Mouse (Mus musculus) liver, embryonic 14.5 days (tissue): ENCODE measurements around the gene Scn8a. TPM values are rescaled to one million over a fixed set of nuclear protein-coding genes. Genes with fewer than 3 reads are reported as not detected.

Source experiments
- ATAC-seq: fragments of 200-750 bp; cut with Nextera tagmentation; 2 replicates; pipeline ENCODE4 v1.8.0; 2017; ENCODE audit warnings: moderate number of reproducible peaks, mild to moderate bottlenecking, moderate library complexity; ENCODE audit not compliant: insufficient read depth
- DNase-seq, 3 experiments: peaks; one replicate each; pipeline ENCODE4 v3.0.0-alpha.2; 2012 to 2013; ENCODE audit warnings: low read depth in 3 of 3, low spot score in 3 of 3
- H3K27ac ChIP-seq: fragments of 300-500 bp; sonication (generic); 2 replicates; pipeline ENCODE4 v1.5.1; 2014; ENCODE audit warnings: moderate library complexity, mild to moderate bottlenecking, control low read depth, inconsistent platforms
- H3K27me3 ChIP-seq: fragments of 300-500 bp; sonication (generic); 2 replicates; pipeline ENCODE4 v1.6.1; 2014; ENCODE audit warnings: mild to moderate bottlenecking, low read length, moderate library complexity; ENCODE audit not compliant: control insufficient read depth, insufficient read depth
- H3K36me3 ChIP-seq: fragments of 300-500 bp; sonication (generic); replicated peaks from 2 replicates; pipeline ENCODE4 v1.6.1; 2014; ENCODE audit warnings: low read depth; ENCODE audit not compliant: control insufficient read depth, insufficient read depth
- H3K4me1 ChIP-seq, 2 experiments: fragments of 200-500 bp in 1 of 2; fragments of 300-500 bp in 1 of 2; sonication (generic) in 1 of 2; replicated peaks; 2 replicates each; pipeline ENCODE4 v1.6.1; 2012 to 2014; ENCODE audit warnings: antibody characterized with exemption in 1 of 2, inconsistent platforms in 1 of 2, low read length in 1 of 2; ENCODE audit not compliant: control insufficient read depth in 2 of 2, insufficient read depth in 2 of 2
- H3K4me2 ChIP-seq: fragments of 300-500 bp; sonication (generic); 2 replicates; pipeline ENCODE4 v1.6.1; 2014; ENCODE audit warnings: low read depth, mild to moderate bottlenecking, control low read depth, moderate library complexity
- H3K4me3 ChIP-seq, 2 experiments: fragments of 200-500 bp in 1 of 2; fragments of 300-500 bp in 1 of 2; sonication (generic) in 1 of 2; 2 replicates each; pipeline ENCODE4 v1.5.1; 2012 to 2014; ENCODE audit warnings: low read depth in 2 of 2, low read length in 2 of 2, mild to moderate bottlenecking in 2 of 2, control low read depth in 1 of 2, inconsistent platforms in 1 of 2, moderate library complexity in 1 of 2; ENCODE audit not compliant: insufficient read depth in 1 of 2
- H3K9ac ChIP-seq: fragments of 300-500 bp; sonication (generic); replicated peaks from 2 replicates; pipeline ENCODE4 v1.6.1; 2014; ENCODE audit warnings: mild to moderate bottlenecking, control low read depth, moderate library complexity
- H3K9me3 ChIP-seq: fragments of 300-500 bp; sonication (generic); 2 replicates; pipeline ENCODE4 v1.6.1; 2016; ENCODE audit warnings: low read length, mixed read lengths; ENCODE audit not compliant: control insufficient read depth
- CTCF ChIP-seq: IDR thresholded peaks from 2 replicates; pipeline ENCODE4 v1.5.1; 2016; ENCODE audit warnings: antibody characterized with exemption, low read depth, control low read depth
- EP300 ChIP-seq: IDR thresholded peaks from 2 replicates; pipeline ENCODE4 v1.6.1; 2016; ENCODE audit warnings: antibody characterized with exemption, low read depth
- WGBS: fragments of 180-500 bp; shearing (Covaris S2); extraction: QIAGEN DNeasy Blood & Tissue Kit; methylation state at CpG from one replicate; pipeline ENCODE4 v1.1.7; 2014; ENCODE audit not compliant: insufficient replicate concordance; 5-methylcytosine and 5-hydroxymethylcytosine counted together
- polyA plus RNA-seq, 2 experiments: library from polyadenylated mRNA; depleted of rRNA in 1 of 2; stranded (reverse) in 1 of 2; unstranded in 1 of 2; fragments of >200 nt; fragmentation: Nextera tagmentation in 1 of 2; extraction: Ambion mirVana in 1 of 2; gene quantifications; 2 replicates each; pipeline versions ENCODE4 v1.2.1 to v1.2.3; 2012 to 2014

Scn8a gene
- polyA plus RNA-seq, 2 experiments: 0.13 to 0.41 TPM

- TF ChIP-seq CTCF (0 out of 2 replicates have a peak, but pooled peaks have one; percentile 5), EP300 (no peak)
- Histone ChIP-seq H3K4me1 (no peaks in the 10 kb centered on the region), H3K9me3 (no peaks in the 10 kb centered on the region), H3K27ac (no peak overlapping the region), H3K9ac (no peak overlapping the region), H3K27me3 (peaks cover 43% of the 10 kb centered on the region), H3K36me3 (no peaks in the 10 kb centered on the region), H3K4me2 (peak overlapping the region; percentile 52), H3K4me3 (peak overlapping the region in 1 of 2 experiments; percentile 34; a peak in 2 of 4 replicates)
- DNase-seq (no peak), ATAC-seq (no peak)
- WGBS: 1% methylated on average over 75 of the region's 77 CpGs
Observed at GRCm38 (mm10) chr15:101046527-101047193, 177.0 kb downstream of the Scn8a start.

- no peak within 1 kb of the TSS for H3K9ac ChIP-seq
- DNase-seq: no peak
- 3% methylated on average over 23 of the region's 23 CpGs for WGBS
Observed at GRCm38 (mm10) chr15:101047194-101047555, 177.5 kb downstream of the Scn8a start, which contains the start of gene Gm47841. Gene Gm47841 (minus strand): TSS chr15:101047397.

GRCm38 (mm10) chr15:101048338-101048896 is 178.8 kb downstream of the Scn8a start:
- H3K9ac ChIP-seq: no peak overlapping the region
- no peak overlapping the region for H3K4me3 ChIP-seq
- DNase-seq (no peak), ATAC-seq (no peak)
- 29% methylated on average over 5 of the region's 5 CpGs for WGBS
- H3K4me2 ChIP-seq: no peak overlapping the region
- H3K4me1 ChIP-seq: no peaks in the 10 kb centered on the region
- TF ChIP-seq CTCF: no peak
- TF ChIP-seq EP300: no peak
- no peak overlapping the region for H3K27ac ChIP-seq
- no peaks in the 10 kb centered on the region for H3K9me3 ChIP-seq
- peaks cover 59% of the 10 kb centered on the region for H3K27me3 ChIP-seq
- no peaks in the 10 kb centered on the region for H3K36me3 ChIP-seq

More at GRCm38 (mm10) chr15:101047194-101047555, 177.5 kb downstream of the Scn8a start, which contains the start of gene Gm47841:
- TF ChIP-seq CTCF (no peak), EP300 (no peak)
- Histone ChIP-seq H3K27ac (no peak within 1 kb of the TSS), H3K4me3 (peak within 1 kb of the TSS in 1 of 2 experiments; percentile 34; a peak in 2 of 4 replicates), H3K27me3 (peaks cover 48% of the 10 kb centered on the region), H3K4me1 (no peaks in the 10 kb centered on the region), H3K4me2 (peak within 1 kb of the TSS; percentile 52), H3K36me3 (no peaks in the 10 kb centered on the region), H3K9me3 (no peaks in the 10 kb centered on the region)
- no peak for ATAC-seq

GRCm38 (mm10) chr15:101051869-101052268 is 182.2 kb downstream of the Scn8a start:
- 47% methylated on average over 10 of the region's 10 CpGs for WGBS
- Histone ChIP-seq H3K4me2 (no peak overlapping the region), H3K9ac (no peak overlapping the region), H3K4me1 (no peaks in the 10 kb centered on the region), H3K27me3 (peaks cover 48% of the 10 kb centered on the region), H3K9me3 (no peaks in the 10 kb centered on the region), H3K27ac (no peak overlapping the region), H3K36me3 (no peaks in the 10 kb centered on the region), H3K4me3 (no peak overlapping the region)
- DNase-seq: no peak
- no peak for TF ChIP-seq EP300
- no peak for TF ChIP-seq CTCF
- ATAC-seq: no peak

- WGBS: 22% methylated on average over 114 of the region's 120 CpGs
- Histone ChIP-seq H3K36me3 (no peaks in the 10 kb centered on the region), H3K9ac (no peak overlapping the region), H3K4me3 (peak overlapping the region in 1 of 2 experiments; percentile 20; a peak in 2 of 4 replicates), H3K9me3 (no peaks in the 10 kb centered on the region), H3K27ac (no peak overlapping the region), H3K27me3 (peaks cover 39% of the 10 kb centered on the region), H3K4me2 (peak overlapping the region; percentile 22; the same call in 1 of the 2 replicates), H3K4me1 (no peaks in the 10 kb centered on the region)
- DNase-seq (no peak), ATAC-seq (no peak)
- no peak for TF ChIP-seq CTCF
- no peak for TF ChIP-seq EP300
Observed at GRCm38 (mm10) chr15:101052560-101053501, 183.2 kb downstream of the Scn8a start.
